Mouse (Mus musculus) adrenal gland, postnatal 4 days (tissue): ENCODE measurements around the gene Trarg1. TPM values are rescaled to one million over a fixed set of nuclear protein-coding genes. Genes with fewer than 3 reads are reported as not detected.
"Not testable (repeated sequence)": the region's sequence is repeated elsewhere in the genome, so short reads cannot be mapped to it uniquely, and the experiment has no call there.

Source experiments
- DNase-seq, 2 experiments: peaks; one replicate each; pipeline ENCODE4 v3.0.0; 2021 to 2022; ENCODE audit warnings: low spot score in 2 of 2, mixed read lengths in 2 of 2
- long read RNA-seq, 2 experiments: library from polyadenylated mRNA; stranded (forward); transcript quantifications; one replicate each; pipeline ENCODE4 v2.0.0; 2021
- total RNA-seq, 2 experiments: library from RNA; stranded (reverse); gene quantifications; 2 replicates each; pipeline ENCODE4 v1.2.3; 2021

The Trarg1 gene
- total RNA-seq: 10 to 100 TPM; 16.4 to 27.0 TPM
- long read RNA-seq, experiment 1, partial matches to known transcripts: 5 of 7 reads
- long read RNA-seq, experiment 1, other reads (novel, unspliced or antisense): 0 of 7 reads
- long read RNA-seq, experiment 2, partial matches to known transcripts: 1 of 8 reads
- long read RNA-seq, experiment 2, other reads (novel, unspliced or antisense): 4 of 8 reads

- DNase-seq: not testable (repeated sequence)
Observed at GRCm38 (mm10) chr11:76679508-76679907, at the start of gene Trarg1. TSS of gene Trarg1 (plus strand) at chr11:76679808.

DNA sequence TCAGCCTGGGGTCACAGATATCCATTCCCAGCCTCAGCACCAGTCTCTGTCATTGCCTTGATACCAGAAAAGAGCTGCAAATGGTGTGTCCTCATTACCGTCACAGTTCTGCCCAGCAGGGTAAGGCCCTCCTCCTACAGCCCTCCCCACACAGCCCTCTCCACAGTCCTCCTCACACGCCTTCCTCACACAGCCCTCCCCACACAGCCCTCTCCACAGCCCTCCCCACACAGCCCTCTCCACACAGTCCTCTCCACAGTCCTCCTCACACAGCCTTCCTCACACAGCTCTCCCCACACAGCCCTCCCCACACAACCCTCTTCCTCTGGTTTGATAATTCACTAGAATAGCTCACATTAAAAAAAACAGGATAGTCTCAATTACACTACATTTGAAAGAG, 49.6 kb upstream of the Trarg1 start:
- DNase-seq: no peak

DNA sequence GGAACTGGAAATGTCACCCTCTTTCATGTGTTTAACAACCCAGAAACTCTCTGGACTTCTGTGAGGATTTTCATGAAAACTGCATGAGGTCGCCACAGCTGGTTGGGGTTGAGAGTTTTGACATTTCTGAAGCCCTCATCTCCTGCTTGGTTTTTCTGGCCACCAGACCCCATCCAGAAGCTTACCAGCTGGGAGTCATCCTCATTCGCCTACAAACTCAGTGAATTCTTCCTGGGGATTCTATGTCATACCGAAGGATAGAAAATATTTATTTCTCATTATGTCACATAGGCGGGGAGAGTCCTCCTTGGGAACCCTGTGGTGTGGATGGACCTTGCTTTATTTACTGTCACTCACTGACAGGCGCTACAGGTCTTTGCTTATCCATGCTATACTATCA, 49.1 kb upstream of the Trarg1 start:
- no peak for DNase-seq

DNA sequence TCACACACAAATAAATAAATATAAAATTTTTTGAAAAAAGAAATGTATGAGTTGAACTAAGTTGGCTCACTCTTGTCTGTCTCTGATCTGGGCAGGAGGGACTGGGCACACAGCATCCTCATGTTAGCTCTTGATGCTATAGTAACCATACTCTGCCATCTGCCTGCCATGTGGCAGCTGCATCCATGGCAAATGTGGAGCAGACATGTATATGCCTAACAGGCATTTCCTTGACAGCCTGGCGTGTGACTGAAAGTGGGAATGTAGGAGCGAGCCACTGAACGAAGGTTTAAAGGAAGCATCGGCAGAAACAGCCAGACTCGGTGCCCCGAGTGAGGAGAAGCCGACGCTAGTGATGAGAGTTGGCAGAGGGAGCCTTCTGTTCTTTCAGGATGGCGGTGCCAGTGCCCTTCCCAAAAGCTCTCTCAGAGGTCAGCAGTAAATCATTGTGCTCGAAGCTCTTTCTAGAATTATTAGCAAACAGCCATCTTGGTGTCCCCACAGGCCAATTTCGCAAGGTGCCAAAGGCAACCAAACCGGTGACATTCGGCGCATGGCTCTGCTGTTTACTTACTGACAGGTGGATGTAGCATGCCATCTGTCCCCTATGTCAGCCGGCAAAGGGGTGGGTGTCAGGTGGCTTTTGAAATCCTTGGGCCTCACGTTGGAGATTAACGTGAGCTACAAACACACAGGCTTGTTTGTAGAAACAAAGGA, 40.2 kb upstream of the Trarg1 start:
- no peak for DNase-seq

DNA sequence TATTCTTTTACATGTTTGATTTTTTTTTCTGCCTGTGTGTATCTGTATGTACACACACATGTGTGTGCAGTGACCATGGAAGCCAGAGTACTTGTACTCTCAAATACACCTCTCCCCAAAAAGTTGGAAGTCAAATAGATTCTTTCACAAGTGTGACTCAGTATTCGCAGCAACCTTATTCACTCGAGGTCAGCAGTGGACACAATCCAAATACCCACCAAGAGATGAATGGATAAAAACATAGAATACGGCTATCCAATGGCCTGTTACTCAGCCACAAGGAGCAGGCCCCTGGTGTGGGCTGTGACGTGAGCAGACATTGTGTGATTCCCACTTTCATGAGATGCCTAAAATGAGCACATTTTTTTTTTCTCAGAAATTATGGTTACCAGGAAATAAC, 39.4 kb upstream of the Trarg1 start:
- DNase-seq: no peak

DNA sequence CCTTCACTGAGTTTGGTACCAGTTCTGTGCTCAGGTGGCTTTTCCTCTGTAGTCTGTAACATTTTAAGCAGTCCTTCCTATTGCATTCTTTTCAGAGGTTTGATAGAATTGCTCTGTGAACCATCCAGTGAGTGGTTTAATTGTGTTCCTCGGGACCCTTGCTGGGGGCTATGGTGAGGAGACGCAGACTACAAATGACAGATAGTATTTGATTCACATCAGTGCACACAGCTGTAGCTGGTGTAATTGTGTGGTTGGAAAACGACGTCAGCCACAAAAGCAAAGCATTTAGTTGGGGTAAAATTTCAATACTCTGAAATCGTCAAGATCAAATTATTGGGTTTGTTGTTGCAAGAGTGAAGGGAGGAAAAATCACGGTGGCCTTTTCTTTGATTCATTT, 35.4 kb upstream of the Trarg1 start:
- DNase-seq: no peak

DNA sequence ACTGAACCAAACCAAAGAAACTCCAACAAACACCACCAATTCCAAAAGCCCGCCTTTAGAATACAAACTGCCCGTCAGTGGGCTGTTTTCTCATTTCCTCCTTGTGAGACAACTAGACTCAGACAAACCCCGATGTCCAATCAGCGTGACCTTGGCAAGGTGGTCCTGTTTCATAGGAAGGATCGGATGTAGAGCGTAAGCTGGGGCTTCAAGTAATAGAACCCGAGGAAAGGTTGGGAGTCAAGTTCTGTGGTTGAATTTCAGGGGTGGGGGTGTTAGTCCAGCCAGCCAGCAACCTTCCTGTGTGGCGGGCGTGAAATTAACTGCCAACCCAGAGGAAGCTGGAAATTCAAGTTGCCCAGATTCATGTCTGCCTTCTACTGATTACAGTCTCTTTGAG, 34.6 kb upstream of the Trarg1 start:
- no peak for DNase-seq

- DNase-seq: peak; percentile 78 to 82
Observed at GRCm38 (mm10) chr11:76645955-76646354, 33.7 kb upstream of the Trarg1 start.

GRCm38 (mm10) chr11:76647062-76647461, 32.5 kb upstream of the Trarg1 start:
- DNase-seq: no peak

- peak; percentile 29 to 59 for DNase-seq
Observed at GRCm38 (mm10) chr11:76647500-76647899, 32.1 kb upstream of the Trarg1 start.

GRCm38 (mm10) chr11:76650862-76651560, 28.6 kb upstream of the Trarg1 start:
- DNase-seq: no peak

- no peak for DNase-seq
Observed at GRCm38 (mm10) chr11:76652838-76653334, 26.7 kb upstream of the Trarg1 start.

GRCm38 (mm10) chr11:76655106-76655505, 24.5 kb upstream of the Trarg1 start:
- DNase-seq: no peak

DNA sequence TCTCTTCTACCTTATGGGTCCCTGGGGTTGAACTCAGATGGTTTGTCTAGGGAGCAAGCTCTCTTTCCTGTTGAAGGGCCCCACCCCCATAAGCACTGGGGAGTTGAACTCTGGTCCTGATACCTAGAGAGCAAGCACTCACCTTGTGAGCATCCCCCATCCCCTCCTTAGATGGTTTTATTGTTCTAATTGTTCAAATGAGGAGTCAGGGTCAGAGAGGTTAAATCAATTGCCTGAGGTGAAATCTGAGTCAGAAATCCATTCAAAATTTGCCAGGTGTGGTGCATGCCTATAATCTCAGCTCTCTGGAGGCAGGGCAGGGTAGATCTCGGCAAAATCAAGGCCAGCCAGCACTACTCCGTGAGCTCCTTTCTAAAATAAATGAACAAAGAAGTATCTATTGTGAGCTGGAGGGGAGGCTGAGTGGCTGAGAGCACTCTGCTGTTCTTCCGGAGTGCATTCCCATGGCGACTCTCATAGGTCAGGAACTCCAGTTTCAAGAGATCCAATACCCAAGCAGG, 22.1 kb upstream of the Trarg1 start:
- no peak for DNase-seq

DNA sequence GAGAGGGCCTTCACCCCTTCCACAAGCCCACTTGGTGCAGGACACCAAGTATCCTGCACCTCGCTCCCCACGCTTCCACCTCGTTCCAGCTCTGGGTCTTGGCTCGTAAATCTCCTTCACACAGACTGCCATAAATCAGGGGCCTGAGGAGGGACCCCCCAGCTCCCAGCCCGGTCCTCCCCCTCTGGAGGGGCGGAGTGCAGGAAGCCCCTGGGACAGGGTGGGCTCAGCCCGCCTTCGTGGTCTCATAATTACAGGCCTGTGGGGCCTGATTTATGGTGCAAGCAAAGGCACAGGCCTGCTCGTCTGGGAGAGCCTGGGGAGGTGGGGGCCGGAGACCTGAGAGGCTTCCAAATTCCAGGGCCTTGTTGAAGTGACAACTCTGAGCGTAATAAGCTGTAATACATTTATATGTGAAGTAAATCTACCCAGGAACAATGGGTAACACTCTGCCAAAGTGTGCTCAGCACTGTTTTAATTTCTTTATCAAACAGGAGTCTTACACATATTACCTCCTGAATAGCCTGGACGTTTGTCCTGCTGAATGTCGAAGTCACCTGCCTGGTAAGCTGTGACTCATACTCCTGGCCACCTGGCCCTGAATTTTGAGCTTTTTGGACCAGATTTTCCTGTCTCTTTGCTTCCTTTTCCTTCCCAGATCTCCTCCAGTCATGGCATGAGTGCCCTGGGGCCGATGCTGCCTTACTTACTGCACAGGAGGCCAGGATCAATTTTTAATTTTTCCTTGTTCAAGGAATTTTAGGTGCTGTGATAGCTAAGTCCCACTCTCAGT, 20.3 kb upstream of the Trarg1 start:
- DNase-seq: no peak

DNA sequence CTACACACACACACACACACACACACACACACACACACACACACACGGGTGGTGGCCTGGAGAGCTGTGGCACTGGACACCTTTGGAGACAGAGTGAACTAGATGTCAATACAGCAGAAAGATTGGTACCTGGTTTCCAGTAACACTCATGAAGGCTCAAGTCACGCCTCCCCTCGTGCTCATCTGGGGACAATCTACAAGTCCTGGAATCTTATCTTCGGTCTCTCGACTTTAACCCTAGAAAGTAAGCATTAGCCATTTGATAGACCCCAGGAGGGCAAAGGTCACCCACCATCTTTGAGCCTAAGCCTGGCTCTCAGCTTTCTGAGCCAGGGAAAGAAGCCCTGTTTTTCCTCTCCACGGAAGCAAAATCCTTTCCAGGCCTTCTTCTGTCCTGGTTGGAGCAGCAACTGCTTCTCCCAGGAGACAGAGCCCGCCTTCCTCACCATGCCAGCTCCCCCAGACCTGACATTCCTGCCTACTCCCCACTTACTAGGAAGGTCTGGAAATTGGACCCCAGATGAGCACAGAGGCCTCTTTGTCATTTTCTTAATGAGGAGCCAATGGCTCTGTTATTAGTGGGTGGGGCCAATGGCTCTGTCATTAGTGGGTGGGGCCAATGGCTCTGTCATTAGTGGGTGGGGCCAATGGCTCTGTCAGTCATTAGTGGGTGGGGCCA, 17.7 kb upstream of the Trarg1 start:
- DNase-seq: no peak

- no peak for DNase-seq
Observed at GRCm38 (mm10) chr11:76666002-76666649, 13.5 kb upstream of the Trarg1 start.

- no peak for DNase-seq
Observed at GRCm38 (mm10) chr11:76667807-76668206, 11.8 kb upstream of the Trarg1 start.

DNA sequence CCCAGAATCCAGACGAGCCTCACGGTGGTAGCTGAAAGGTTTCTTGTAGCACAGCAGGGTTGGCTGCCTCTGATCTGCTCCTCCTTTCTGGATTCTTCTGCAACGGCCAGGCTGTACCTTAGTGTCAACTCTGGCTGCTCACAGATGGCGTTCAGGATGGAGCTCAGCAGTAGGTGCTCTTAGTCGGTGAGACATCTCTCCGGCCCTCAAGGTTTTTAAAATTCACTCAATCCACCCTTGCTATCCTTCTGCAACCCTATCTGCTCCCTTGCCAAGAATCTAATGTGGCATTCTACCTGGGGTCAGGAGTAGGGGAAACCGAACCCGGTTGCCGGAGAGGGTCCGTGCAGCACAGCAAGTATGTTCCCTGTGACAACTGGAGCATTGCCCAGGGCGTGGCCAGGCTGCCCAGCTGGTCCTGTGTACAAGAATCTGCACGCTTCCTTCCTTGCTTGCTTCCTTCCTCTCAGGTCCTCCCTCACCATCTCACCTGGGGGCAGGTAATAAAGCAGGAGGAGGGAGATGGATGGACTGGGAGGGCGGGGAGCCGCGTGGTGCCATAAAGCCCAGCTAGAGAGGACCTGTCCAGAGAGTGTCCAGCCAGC, 7.6 kb upstream of the Trarg1 start, which contains the start of gene Bhlha9:
TSS of gene Bhlha9 (plus strand) at position 600 of the 605 bp plus-strand sequence.
- no peak for DNase-seq
